24 mouse cellular contexts compared by ENCODE assay signal in the genomic region with DNA sequence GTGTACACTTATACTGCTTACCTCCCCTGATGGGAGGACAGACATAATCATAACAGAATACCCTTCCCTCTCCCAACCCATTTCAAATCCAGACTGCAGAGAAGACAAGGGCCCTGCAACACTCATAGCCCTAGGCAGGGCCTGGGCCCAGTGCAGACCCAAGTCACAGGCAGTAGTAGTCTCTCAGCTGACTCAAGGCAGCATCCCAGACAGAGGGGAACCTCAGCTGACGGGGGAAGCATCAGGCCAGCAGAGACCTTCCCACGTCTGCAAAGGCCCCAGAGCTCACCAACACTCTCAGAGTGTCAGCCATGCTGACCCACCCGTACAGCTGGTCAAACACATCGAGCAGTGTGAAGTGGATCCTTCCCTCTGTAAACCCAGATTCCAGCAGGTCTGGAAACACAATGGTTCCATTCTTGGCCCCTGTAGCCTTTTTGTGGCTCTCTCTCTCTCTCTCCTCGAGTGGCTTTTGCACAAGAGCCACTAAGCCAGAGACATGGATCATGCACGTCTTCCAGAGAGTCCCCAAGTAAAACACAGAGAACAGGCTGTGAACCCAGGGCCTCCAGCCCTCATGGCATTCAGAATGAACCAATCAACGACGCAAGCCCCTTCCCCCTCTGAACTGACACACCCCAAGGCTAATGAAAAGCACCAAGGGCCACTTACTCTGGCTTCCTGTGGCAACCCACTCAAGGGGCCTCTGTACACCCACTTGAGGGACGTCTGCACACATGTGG. TPM values are rescaled to one million over a fixed set of nuclear protein-coding genes. Genes with fewer than 3 reads are reported as not detected.
A peak's percentile ranks its signal among the peaks of the same experiment; 100 is the strongest.
DNase-seq lines count a peak whose midpoint lies in the region; ATAC-seq and TF ChIP-seq lines count a peak whose summit lies in the region.
"Had no signal": no experiment of that assay in that cellular context is flagged by ENCODE, and none has a peak within 500 bp of the region (broad histone marks: within the 10 kb centered on the region; RNA-seq: fewer than 3 reads in every experiment).

No protein-coding gene starts in this region.

- TF ChIP-seq CTCF in heart, adult 2 months (IDR thresholded peaks at IDR 0.05): no peak
- TF ChIP-seq CTCF in lung, postnatal 0 days (IDR thresholded peaks at IDR 0.05): no peak

- no peak overlapping the region for H3K4me3 ChIP-seq in heart, adult 2 months
- no peak overlapping the region for H3K4me3 ChIP-seq in midbrain, embryonic 10.5 days
- no peak overlapping the region for H3K4me3 ChIP-seq in midbrain, embryonic 14.5 days (replicated peaks; ENCODE audit: low read depth, low read length)
- H3K4me3 ChIP-seq in lung, postnatal 0 days (ENCODE audit: low read depth, low read length): no peak overlapping the region
- H3K4me3 ChIP-seq: embryonic facial prominence, embryonic 12.5 days; erythroblast, embryonic 14.5 days; limb, embryonic 13.5 days; liver, embryonic 12.5 days; myocyte; neural tube, embryonic 13.5 days had no signal

- H3K4me2 ChIP-seq in midbrain, embryonic 14.5 days (ENCODE audit: low read length): no peak overlapping the region
- H3K4me2 ChIP-seq in lung, postnatal 0 days (replicated peaks; ENCODE audit: low read depth, low read length): no peak overlapping the region
- H3K4me2 ChIP-seq: embryonic facial prominence, embryonic 12.5 days; hindbrain, embryonic 14.5 days; limb, embryonic 13.5 days; liver, embryonic 12.5 days; neural tube, embryonic 13.5 days had no signal

- TF ChIP-seq EP300 in heart, adult 2 months (IDR thresholded peaks at IDR 0.05; ENCODE audit: insufficient read depth, low read depth, low read length): no peak
- TF ChIP-seq EP300 in lung, postnatal 0 days (IDR thresholded peaks at IDR 0.05): peak; percentile 61

- no peaks in the 10 kb centered on the region; the same call in 1 of the 2 replicates for H3K9me3 ChIP-seq in midbrain, embryonic 10.5 days (replicated peaks)
- no peaks in the 10 kb centered on the region for H3K9me3 ChIP-seq in midbrain, embryonic 14.5 days (ENCODE audit: control insufficient read depth, low read length)
- H3K9me3 ChIP-seq in lung, postnatal 0 days (ENCODE audit: low read length): no peaks in the 10 kb centered on the region
- H3K9me3 ChIP-seq: embryonic facial prominence, embryonic 12.5 days; limb, embryonic 13.5 days; liver, embryonic 12.5 days; neural tube, embryonic 13.5 days had no signal

- no peak for TF ChIP-seq POLR2A in heart, adult 2 months (IDR thresholded peaks at IDR 0.05; ENCODE audit: insufficient read depth, low read depth, low read length)

- peak; percentile 60 for DNase-seq in heart, adult 11 months
- no peak for DNase-seq in heart, adult 2 months
- DNase-seq in midbrain, embryonic 10.5 days (ENCODE audit: low spot score): no peak
- no peak for DNase-seq in midbrain, embryonic 14.5 days
- peak; percentile 10 for DNase-seq in thymus, postnatal 4 days
- DNase-seq in thymus, postnatal 25 days: no peak
- DNase-seq in lung, postnatal 0 days (ENCODE audit: low spot score): peak; percentile 58
- DNase-seq in adrenal gland, postnatal 10 days: no peak
- DNase-seq: gastrocnemius, postnatal 14 days; heart, postnatal 4 days; kidney, adult 2 months; right cerebral cortex, adult 18-20 months had no signal

- no peaks in the 10 kb centered on the region; the same call in 1 of the 2 replicates for H3K27me3 ChIP-seq in heart, adult 2 months (ENCODE audit: control insufficient read depth, insufficient read depth, low read length)
- 0 out of 2 replicates have a peak, but pooled peaks cover 8% of the 10 kb centered on the region for H3K27me3 ChIP-seq in midbrain, embryonic 10.5 days (ENCODE audit: low read depth, poor library complexity, severe bottlenecking)
- no peaks in the 10 kb centered on the region for H3K27me3 ChIP-seq in midbrain, embryonic 14.5 days (ENCODE audit: control insufficient read depth, insufficient read depth, low read length)
- H3K27me3 ChIP-seq in lung, postnatal 0 days (replicated peaks; ENCODE audit: insufficient read depth, low read length): no peaks in the 10 kb centered on the region
- H3K27me3 ChIP-seq: CH12.LX; liver, embryonic 12.5 days; Patski had no signal

- H3K27ac ChIP-seq in heart, adult 2 months: no peak overlapping the region
- H3K27ac ChIP-seq in midbrain, embryonic 10.5 days (replicated peaks): peak overlapping the region; percentile 13; the same call in 1 of the 2 replicates
- no peak overlapping the region for H3K27ac ChIP-seq in midbrain, embryonic 14.5 days (replicated peaks; ENCODE audit: low read depth, low read length)
- H3K27ac ChIP-seq in lung, postnatal 0 days (ENCODE audit: low read length): 0 out of 2 replicates have a peak overlapping the region, but pooled peaks have one; percentile 51
- H3K27ac ChIP-seq: embryonic facial prominence, embryonic 12.5 days; hindbrain, embryonic 14.5 days; kidney, postnatal 0 days; limb, embryonic 13.5 days; liver, embryonic 12.5 days had no signal

- 85% methylated on average over 9 of the region's 9 CpGs for WGBS in heart, adult 2 months
- 80% methylated on average over 9 of the region's 9 CpGs for WGBS in midbrain, embryonic 10.5 days
- WGBS in midbrain, embryonic 14.5 days: 81% methylated on average over 9 of the region's 9 CpGs
- 58% methylated on average over 9 of the region's 9 CpGs for whole genome bisulfite sequencing in lung, postnatal 0 days

- peaks cover 20% of the 10 kb centered on the region for H3K4me1 ChIP-seq in heart, adult 2 months (ENCODE audit: control insufficient read depth, insufficient read depth, low read length)
- H3K4me1 ChIP-seq in midbrain, embryonic 10.5 days: peaks cover 93% of the 10 kb centered on the region
- H3K4me1 ChIP-seq in midbrain, embryonic 14.5 days (ENCODE audit: control insufficient read depth, insufficient read depth, low read length): peaks cover 51% of the 10 kb centered on the region
- peaks cover 23% of the 10 kb centered on the region for H3K4me1 ChIP-seq in lung, postnatal 0 days (ENCODE audit: insufficient read depth, low read depth, low read length)

- H3K36me3 ChIP-seq in heart, adult 2 months (ENCODE audit: control insufficient read depth, insufficient read depth, low read length): no peaks in the 10 kb centered on the region
- H3K36me3 ChIP-seq in midbrain, embryonic 10.5 days: peaks cover 66% of the 10 kb centered on the region
- peaks cover 11% of the 10 kb centered on the region for H3K36me3 ChIP-seq in midbrain, embryonic 14.5 days (ENCODE audit: control insufficient read depth, insufficient read depth, low read length)
- no peaks in the 10 kb centered on the region for H3K36me3 ChIP-seq in lung, postnatal 0 days (ENCODE audit: insufficient read depth, low read length)
- H3K36me3 ChIP-seq: embryonic facial prominence, embryonic 12.5 days; limb, embryonic 13.5 days had no signal

- no peak overlapping the region for H3K9ac ChIP-seq in heart, adult 2 months (ENCODE audit: low read depth, low read length)
- H3K9ac ChIP-seq in midbrain, embryonic 14.5 days (replicated peaks; ENCODE audit: low read length): no peak overlapping the region
- no peak overlapping the region for H3K9ac ChIP-seq in lung, postnatal 0 days (replicated peaks; ENCODE audit: low read depth)
- H3K9ac ChIP-seq: embryonic facial prominence, embryonic 12.5 days; hindbrain, embryonic 14.5 days; limb, embryonic 13.5 days; liver, embryonic 12.5 days; neural tube, embryonic 13.5 days had no signal

- ATAC-seq in midbrain, embryonic 14.5 days (ENCODE audit: low FRiP score, low TSS enrichment): no peak
- ATAC-seq in lung, postnatal 0 days: peak; percentile 43
- ATAC-seq: forebrain, embryonic 14.5 days; liver, embryonic 12.5 days; midbrain, embryonic 16.5 days; Patski had no signal

- intact Hi-C loops in heart, adult 2 months (cut with DNase I): no loop called here

- H3K79me2 ChIP-seq in heart, adult 2 months (replicated peaks; ENCODE audit: control insufficient read depth, insufficient read depth, low read length): no peaks in the 10 kb centered on the region

RNA-seq across cellular contexts. Expression of a gene that starts 7.2 kb away (rescaled TPM):
- total RNA-seq in heart, adult 2 months (2021): 1 to 10 TPM; 3.6 to 5.2 TPM
- 4.1 and 5.4 TPM in 2 replicates for polyA plus RNA-seq in heart, adult 2 months (2012; rRNA removed)
- 14.8 and 15.8 TPM in 2 replicates for polyA plus RNA-seq in midbrain, embryonic 10.5 days (2016; fragmentation: Nextera tagmentation; extraction: Ambion mirVana)
- polyA plus RNA-seq in midbrain, embryonic 14.5 days (2014; fragmentation: Nextera tagmentation; extraction: Ambion mirVana): 14.0 and 16.7 TPM in 2 replicates
- polyA plus RNA-seq in lung, postnatal 0 days (2015; fragmentation: Nextera tagmentation; extraction: Ambion mirVana): 6.9 and 7.4 TPM in 2 replicates
- total RNA-seq in adrenal gland, postnatal 10 days (2021): 10 to 100 TPM in 1 of 2 experiments, 1 to 10 TPM in 1; 9.2 to 16.4 TPM

Comparison
In these comparisons a context has a peak if more than half of its experiments do, and no peak if none do; other contexts are left out.
1. DNase-seq: peak in heart, adult 11 months (single experiment), thymus, postnatal 4 days (single experiment) and lung, postnatal 0 days (single experiment); none in heart, adult 2 months (0 of 2), midbrain, embryonic 10.5 days (single experiment), midbrain, embryonic 14.5 days (single experiment), thymus, postnatal 25 days (single experiment) and adrenal gland, postnatal 10 days (single experiment).
2. H3K27ac ChIP-seq: peak in midbrain, embryonic 10.5 days (single experiment) and lung, postnatal 0 days (single experiment); none in heart, adult 2 months (single experiment) and midbrain, embryonic 14.5 days (single experiment).